Mouse (Mus musculus) cerebellum, postnatal 36 days (tissue): ENCODE results near the gene Sdccag8.

ENCODE experiments used
- DNase-seq, 2 experiments: peaks; one replicate each; pipeline ENCODE4 v3.0.0; 2021 to 2022; ENCODE audit warnings: mixed read lengths in 2 of 2

Gene Sdccag8

GRCm38 (mm10) chr1:176944458-176945174, 130.2 kb downstream of the Sdccag8 start:
- no peak for DNase-seq

- no peak for DNase-seq
Measured at GRCm38 (mm10) chr1:176945175-176945540, 130.7 kb downstream of the Sdccag8 start.

GRCm38 (mm10) chr1:176946031-176946795, 131.8 kb downstream of the Sdccag8 start:
- DNase-seq = peak; percentile 53 to 62

- DNase-seq = no peak
Measured at GRCm38 (mm10) chr1:176946796-176947181, 132.3 kb downstream of the Sdccag8 start.

GRCm38 (mm10) chr1:176948861-176949260, 134.4 kb downstream of the Sdccag8 start:
- no peak for DNase-seq

GRCm38 (mm10) chr1:176949320-176949719, 134.9 kb downstream of the Sdccag8 start:
- DNase-seq = no peak

- no peak for DNase-seq
Measured at GRCm38 (mm10) chr1:176950061-176950460, 135.6 kb downstream of the Sdccag8 start.

- DNase-seq = no peak
Measured at GRCm38 (mm10) chr1:176951836-176952235, 137.4 kb downstream of the Sdccag8 start.

- DNase-seq = no peak
Measured at GRCm38 (mm10) chr1:176958311-176958710, 143.9 kb downstream of the Sdccag8 start.

- no peak for DNase-seq
Measured at GRCm38 (mm10) chr1:176961716-176962115, 147.3 kb downstream of the Sdccag8 start.

- DNase-seq = no peak
Measured at GRCm38 (mm10) chr1:176962894-176963293, 148.4 kb downstream of the Sdccag8 start.

GRCm38 (mm10) chr1:176967299-176967698, 152.8 kb downstream of the Sdccag8 start:
- DNase-seq = no peak

GRCm38 (mm10) chr1:176970635-176971478, 156.4 kb downstream of the Sdccag8 start:
- DNase-seq = no peak

GRCm38 (mm10) chr1:176971479-176971797, 157.0 kb downstream of the Sdccag8 start:
- DNase-seq = no peak

GRCm38 (mm10) chr1:176973356-176974088, 159.1 kb downstream of the Sdccag8 start:
- DNase-seq = no peak

GRCm38 (mm10) chr1:176979235-176979634, 164.8 kb downstream of the Sdccag8 start:
- DNase-seq = no peak

- no peak for DNase-seq
Measured at GRCm38 (mm10) chr1:176980140-176980539, 165.7 kb downstream of the Sdccag8 start.

- DNase-seq = no peak
Measured at GRCm38 (mm10) chr1:176980801-176981400, 166.4 kb downstream of the Sdccag8 start.

GRCm38 (mm10) chr1:176981511-176981910, 167.1 kb downstream of the Sdccag8 start:
- no peak for DNase-seq

GRCm38 (mm10) chr1:176982671-176983070, 168.2 kb downstream of the Sdccag8 start:
- no peak for DNase-seq

GRCm38 (mm10) chr1:176985691-176986090, 171.2 kb downstream of the Sdccag8 start:
- no peak for DNase-seq

- DNase-seq = no peak
Measured at GRCm38 (mm10) chr1:176986275-176986674, 171.8 kb downstream of the Sdccag8 start.
